Comparison of ENCODE assay signal across 7 mouse cellular contexts in the genomic region with DNA sequence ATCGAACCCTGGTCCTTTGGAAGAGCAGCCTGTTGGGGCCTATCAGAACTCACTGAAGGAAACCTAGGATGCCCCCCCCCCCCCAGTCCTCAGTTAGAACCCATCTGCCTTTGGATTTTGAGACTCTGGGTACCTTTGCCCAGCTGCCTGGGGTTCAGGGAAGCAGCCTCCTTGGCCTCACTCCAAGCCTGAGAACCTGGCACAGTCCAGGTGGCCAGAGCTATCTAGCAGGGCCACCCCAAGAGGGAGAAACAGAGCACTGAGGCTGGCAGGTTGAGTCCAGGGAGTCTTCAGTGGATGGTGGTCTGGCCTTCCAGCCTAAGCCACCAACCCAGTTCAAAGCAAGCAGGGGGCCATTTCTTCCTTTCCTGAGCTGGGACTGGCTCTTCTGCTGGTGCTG.
A peak's percentile ranks its signal among the peaks of the same experiment; 100 is the strongest.
DNase-seq lines count a peak whose midpoint lies in the region; ATAC-seq lines count a peak whose summit lies in the region.

No protein-coding gene starts in this region.

- H3K9ac ChIP-seq in forebrain, embryonic 16.5 days (replicated peaks; ENCODE audit: low read depth, low read length), result peak overlapping the region; percentile 41; the same call in 1 of the 2 replicates
- no peak overlapping the region for H3K9ac ChIP-seq in kidney, embryonic 15.5 days
- no peak overlapping the region for H3K9ac ChIP-seq in neural tube, embryonic 14.5 days (replicated peaks; ENCODE audit: low read depth, low read length)

- H3K4me3 ChIP-seq in forebrain, embryonic 16.5 days (replicated peaks; ENCODE audit: low read length), result no peak overlapping the region
- H3K4me3 ChIP-seq in kidney, embryonic 15.5 days (replicated peaks), result no peak overlapping the region
- no peak overlapping the region for H3K4me3 ChIP-seq in neural tube, embryonic 14.5 days (ENCODE audit: low read depth, low read length)

- H3K4me1 ChIP-seq in forebrain, embryonic 16.5 days (replicated peaks; ENCODE audit: control insufficient read depth, insufficient read depth, low read length), result peaks cover 47% of the 10 kb centered on the region
- peaks cover 83% of the 10 kb centered on the region for H3K4me1 ChIP-seq in kidney, embryonic 15.5 days
- H3K4me1 ChIP-seq in neural tube, embryonic 14.5 days (ENCODE audit: control insufficient read depth, insufficient read depth, low read length), result peaks cover 45% of the 10 kb centered on the region

- no peak overlapping the region for H3K4me2 ChIP-seq in forebrain, embryonic 16.5 days (ENCODE audit: low read length)
- H3K4me2 ChIP-seq in kidney, embryonic 15.5 days, result no peak overlapping the region
- H3K4me2 ChIP-seq in neural tube, embryonic 14.5 days (ENCODE audit: low read depth, low read length), result no peak overlapping the region

- no peaks in the 10 kb centered on the region for H3K27me3 ChIP-seq in forebrain, embryonic 16.5 days (replicated peaks; ENCODE audit: control insufficient read depth, insufficient read depth, low read length)
- no peaks in the 10 kb centered on the region for H3K27me3 ChIP-seq in kidney, embryonic 15.5 days
- H3K27me3 ChIP-seq in neural tube, embryonic 14.5 days (ENCODE audit: control insufficient read depth, insufficient read depth, low read length), result no peaks in the 10 kb centered on the region

- DNase-seq in kidney, adult 9 months, result peak; percentile 72
- DNase-seq in kidney, postnatal 4 days, result no peak
- DNase-seq in c-Kit-positive CD71-positive TER-119-positive erythroid progenitor cells, embryonic 14.5 days (ENCODE audit: low spot score), result no peak
- DNase-seq in layer of hippocampus, postnatal 10 days (ENCODE audit: low spot score in 2 of 2), result no peak

- H3K36me3 ChIP-seq in forebrain, embryonic 16.5 days (ENCODE audit: control insufficient read depth, insufficient read depth), result no peaks in the 10 kb centered on the region
- H3K36me3 ChIP-seq in kidney, embryonic 15.5 days, result no peaks in the 10 kb centered on the region
- H3K36me3 ChIP-seq in neural tube, embryonic 14.5 days (ENCODE audit: control insufficient read depth, insufficient read depth, low read length), result no peaks in the 10 kb centered on the region

- H3K9me3 ChIP-seq in forebrain, embryonic 16.5 days (ENCODE audit: control insufficient read depth, low read length), result no peaks in the 10 kb centered on the region
- H3K9me3 ChIP-seq in kidney, embryonic 15.5 days (replicated peaks), result no peaks in the 10 kb centered on the region
- no peaks in the 10 kb centered on the region for H3K9me3 ChIP-seq in neural tube, embryonic 14.5 days (ENCODE audit: control insufficient read depth, low read length)

- no peak for ATAC-seq in forebrain, embryonic 16.5 days
- no peak for ATAC-seq in kidney, embryonic 15.5 days (replicated peaks; ENCODE audit: low FRiP score)
- no peak for ATAC-seq in neural tube, embryonic 14.5 days (ENCODE audit: low read depth)

- peak overlapping the region; percentile 63 for H3K27ac ChIP-seq in forebrain, embryonic 16.5 days (ENCODE audit: low read length)
- peak overlapping the region; percentile 99 for H3K27ac ChIP-seq in kidney, embryonic 15.5 days
- peak overlapping the region; percentile 100; the same call in 1 of the 2 replicates for H3K27ac ChIP-seq in neural tube, embryonic 14.5 days (ENCODE audit: low read depth, low read length)

- 87% methylated on average over 1 of the region's 1 CpGs for WGBS in forebrain, embryonic 16.5 days
- 83% methylated on average over 1 of the region's 1 CpGs for WGBS in kidney, embryonic 15.5 days
- WGBS in neural tube, embryonic 14.5 days, result 76% methylated on average over 1 of the region's 1 CpGs
